Mouse (Mus musculus) A20 (cell line): ENCODE data around the gene Cox17.
A peak's percentile ranks its signal among the peaks of the same experiment; 100 is the strongest.
"Not testable (repeated sequence)": the region's sequence is repeated elsewhere in the genome, so short reads cannot be mapped to it uniquely, and the experiment has no call there.

Experiments
- DNase-seq: peaks from one replicate; pipeline ENCODE4 v3.0.0-alpha.2; 2011; ENCODE audit warnings: low read depth, low spot score

Cox17 gene

GRCm38 (mm10) chr16:38346529-38347325, at the start of gene Cox17, which contains the start of gene Gm21987:
Cox17 (plus strand) TSS chr16:38346991.
Gm21987 (plus strand) TSS chr16:38347040.
- DNase-seq, result peak; percentile 97

- no peak for DNase-seq
Observed at GRCm38 (mm10) chr16:38298410-38298809, 48.4 kb upstream of the Cox17 start.

- no peak for DNase-seq
Observed at GRCm38 (mm10) chr16:38302367-38302766, 44.4 kb upstream of the Cox17 start.

- DNase-seq, result peak; percentile 90
Observed at GRCm38 (mm10) chr16:38304460-38305194, 42.2 kb upstream of the Cox17 start.

GRCm38 (mm10) chr16:38306571-38307220, 40.1 kb upstream of the Cox17 start:
- peak; percentile 54 for DNase-seq

- peak; percentile 52 for DNase-seq
Observed at GRCm38 (mm10) chr16:38307221-38307605, 39.6 kb upstream of the Cox17 start.

- DNase-seq, result peak; percentile 78
Observed at GRCm38 (mm10) chr16:38307651-38308050, 39.1 kb upstream of the Cox17 start.

- DNase-seq, result no peak
Observed at GRCm38 (mm10) chr16:38308195-38308594, 38.6 kb upstream of the Cox17 start.

GRCm38 (mm10) chr16:38318492-38318891, 28.3 kb upstream of the Cox17 start:
- no peak for DNase-seq

- DNase-seq, result no peak
Observed at GRCm38 (mm10) chr16:38319087-38319486, 27.7 kb upstream of the Cox17 start.

- DNase-seq, result peak; percentile 75
Observed at GRCm38 (mm10) chr16:38321452-38321935, 25.3 kb upstream of the Cox17 start.

- no peak for DNase-seq
Observed at GRCm38 (mm10) chr16:38324311-38324710, 22.5 kb upstream of the Cox17 start.

GRCm38 (mm10) chr16:38326778-38327397, 19.9 kb upstream of the Cox17 start:
- DNase-seq, result peak; percentile 84

- DNase-seq, result no peak
Observed at GRCm38 (mm10) chr16:38329340-38329739, 17.5 kb upstream of the Cox17 start.

- no peak for DNase-seq
Observed at GRCm38 (mm10) chr16:38334431-38334830, 12.4 kb upstream of the Cox17 start.

GRCm38 (mm10) chr16:38338077-38338476, 8.7 kb upstream of the Cox17 start:
- not testable (repeated sequence) for DNase-seq

- no peak for DNase-seq
Observed at GRCm38 (mm10) chr16:38341396-38342324, 5.1 kb upstream of the Cox17 start, which contains the start of gene Maats1. Maats1 (minus strand) TSS chr16:38342143.

GRCm38 (mm10) chr16:38344941-38345725, 1.7 kb upstream of the Cox17 start:
- peak; percentile 79 for DNase-seq

- peak; percentile 30 for DNase-seq
Observed at GRCm38 (mm10) chr16:38347588-38347987, 797 bp downstream of the Cox17 start.
